Mouse (Mus musculus) heart, postnatal 25 days (tissue): ENCODE data around the gene Jak1. TPM values are rescaled to one million over a fixed set of nuclear protein-coding genes. Genes with fewer than 3 reads are reported as not detected.

Source experiments
- DNase-seq: peaks from one replicate; pipeline ENCODE4 v3.0.0; 2022; ENCODE audit warnings: low spot score
- intact Hi-C: fragments of 180-260 bp; cut with DNase I; formaldehyde crosslinking; loops from one replicate; pipeline ENCODE4 v1.15.1; 2025
- total RNA-seq, 2 experiments: library from RNA; stranded (reverse); gene quantifications; 2 replicates each; pipeline ENCODE4 v1.2.3; 2021

Gene Jak1
- total RNA-seq, 2 experiments from 2014 or later = 82.4 to 86.7 TPM

DNA sequence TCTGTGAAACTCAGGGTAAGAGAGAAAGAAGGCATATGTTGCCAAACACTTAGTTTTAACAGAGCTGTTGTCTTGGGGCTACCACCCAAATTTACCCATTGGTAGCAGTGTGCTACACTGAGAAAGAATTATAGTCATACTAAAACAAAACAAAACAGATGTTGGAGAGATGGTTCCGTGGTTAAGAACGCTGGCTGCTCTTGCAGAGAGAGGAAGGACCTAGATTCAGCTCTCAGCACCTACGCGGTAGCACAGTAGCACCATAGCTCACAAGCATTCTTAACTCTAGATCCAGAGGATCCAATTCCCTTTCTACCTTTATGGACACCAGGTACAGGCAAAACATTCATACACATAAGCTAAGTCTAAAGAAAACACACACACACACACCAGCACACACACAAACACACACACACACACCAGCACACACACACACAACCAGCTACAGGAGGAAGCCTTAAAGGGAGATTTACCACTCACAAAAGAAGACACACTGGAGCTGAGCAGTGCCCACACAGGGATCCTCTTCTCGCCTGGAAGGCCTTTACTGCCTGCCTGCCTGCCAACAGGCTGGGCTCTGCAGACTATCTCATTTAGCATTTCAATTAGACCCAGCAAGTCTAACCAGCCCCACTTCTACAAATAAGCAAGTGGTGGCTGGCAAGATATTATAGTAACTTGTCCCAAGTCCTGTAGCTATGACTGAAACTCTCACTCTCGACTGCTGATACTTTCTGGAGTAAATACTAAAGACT, 20.6 kb downstream of the Jak1 start:
- no peak for DNase-seq
- intact Hi-C loops = no loop called here

DNA sequence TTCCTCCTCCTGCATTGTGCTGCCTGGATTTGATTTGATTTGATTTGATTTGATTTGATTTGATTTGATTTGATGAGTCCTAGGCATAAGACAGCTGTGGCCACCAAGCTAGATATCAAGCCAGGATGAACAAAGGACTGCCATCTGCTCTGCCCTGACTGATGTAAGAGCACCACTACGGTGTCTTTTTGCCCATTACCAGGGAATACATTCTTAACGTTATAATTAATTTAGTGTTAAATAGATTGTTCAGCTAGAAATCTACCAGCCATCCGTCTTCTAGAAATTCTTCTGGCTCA, 24.3 kb downstream of the Jak1 start:
- DNase-seq = no peak
- intact Hi-C loops = no loop called here

DNA sequence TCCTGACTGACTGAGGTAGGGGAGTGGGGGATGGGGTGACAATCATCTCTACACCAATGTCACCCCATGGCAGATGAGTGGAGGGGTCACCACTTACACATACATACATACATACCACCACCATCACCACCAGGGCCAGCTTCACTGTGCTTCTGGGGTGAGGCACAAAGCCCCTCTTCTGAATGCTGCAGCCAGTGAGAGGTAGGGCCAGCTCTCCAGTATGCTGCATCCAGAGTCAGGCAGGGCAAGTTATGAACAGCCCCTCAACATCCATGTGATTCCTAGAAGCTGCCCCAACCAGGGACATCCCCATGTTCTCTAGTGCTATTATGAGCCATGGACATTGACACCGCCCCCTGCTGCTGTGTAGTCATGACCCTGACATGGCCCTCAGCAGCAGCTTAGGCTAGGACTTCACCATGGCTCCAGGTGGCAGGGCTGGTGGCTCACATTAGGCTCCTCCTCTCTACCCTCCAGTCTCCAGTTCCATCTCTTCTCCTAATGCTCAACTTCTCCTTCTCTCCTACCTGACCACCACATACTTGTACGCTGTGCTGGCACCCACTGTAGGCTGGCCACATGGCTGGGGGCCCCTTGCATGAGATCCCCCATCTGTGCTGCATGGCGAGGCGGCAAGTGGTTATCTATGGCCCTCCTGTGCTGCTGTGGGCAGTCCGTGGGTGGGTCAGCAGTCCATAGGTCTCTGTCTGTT, 24.8 kb downstream of the Jak1 start:
- intact Hi-C loops = no loop called here
- no peak for DNase-seq

DNA sequence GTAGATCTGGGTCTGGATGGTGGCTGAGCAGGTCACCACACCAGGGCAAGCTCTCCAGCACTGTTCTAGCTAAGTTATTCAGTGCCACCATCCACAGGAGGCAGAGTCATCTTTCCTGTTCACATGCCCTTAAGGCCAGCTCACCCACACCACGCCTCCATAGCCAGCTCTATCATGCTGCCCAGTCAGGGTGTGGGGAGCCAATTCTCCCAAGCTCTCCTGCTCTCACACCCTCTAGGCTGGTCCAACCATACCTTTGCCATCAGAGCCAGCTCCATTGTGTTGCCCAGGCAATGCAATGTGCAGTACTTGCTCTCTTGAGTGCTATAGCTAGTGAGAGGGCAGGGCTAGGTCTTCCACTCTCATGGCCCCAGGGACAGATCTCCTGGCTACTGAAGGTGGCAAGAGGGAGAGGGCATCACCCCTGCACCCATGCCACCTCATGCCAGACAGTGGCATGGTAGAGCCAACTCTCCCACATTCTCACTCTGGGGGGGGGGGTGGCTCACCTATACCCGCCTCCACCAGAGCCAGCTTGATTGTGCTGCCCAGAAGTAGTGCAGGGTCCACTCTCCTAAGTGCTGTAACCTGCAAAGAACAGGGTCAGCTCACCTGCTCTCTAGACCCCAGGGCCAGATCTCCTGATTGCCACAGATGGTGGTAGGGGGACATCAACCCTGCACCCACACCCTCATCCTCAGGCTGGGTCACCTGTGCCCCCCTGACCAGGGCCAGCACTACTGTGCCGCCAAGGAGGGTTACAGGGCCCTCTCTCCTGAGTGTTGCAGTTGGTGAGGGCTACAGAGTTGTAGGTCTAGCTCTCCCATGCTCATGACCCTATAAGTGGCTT, 25.5 kb downstream of the Jak1 start:
- intact Hi-C loops = no loop called here
- DNase-seq = no peak

DNA sequence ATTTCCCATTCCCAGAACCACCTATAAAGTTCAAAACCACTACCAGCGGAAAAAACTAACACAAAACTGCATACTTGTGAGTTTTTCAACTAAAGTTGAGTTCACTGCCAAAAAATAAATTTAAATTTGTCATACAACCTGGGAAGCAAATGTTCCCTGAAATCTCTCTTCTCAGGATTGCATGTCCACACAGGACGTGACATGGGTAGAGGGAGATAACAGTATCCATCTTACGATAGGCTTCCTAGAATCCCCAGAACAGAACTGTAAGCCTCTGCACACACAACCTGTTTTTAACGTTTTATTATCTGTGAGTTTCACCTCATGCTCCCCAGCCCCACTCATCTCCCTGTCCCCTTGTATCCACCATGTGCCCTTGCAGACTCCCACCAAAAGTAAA, 26.5 kb downstream of the Jak1 start:
- no peak for DNase-seq
- intact Hi-C loops = no loop called here

DNA sequence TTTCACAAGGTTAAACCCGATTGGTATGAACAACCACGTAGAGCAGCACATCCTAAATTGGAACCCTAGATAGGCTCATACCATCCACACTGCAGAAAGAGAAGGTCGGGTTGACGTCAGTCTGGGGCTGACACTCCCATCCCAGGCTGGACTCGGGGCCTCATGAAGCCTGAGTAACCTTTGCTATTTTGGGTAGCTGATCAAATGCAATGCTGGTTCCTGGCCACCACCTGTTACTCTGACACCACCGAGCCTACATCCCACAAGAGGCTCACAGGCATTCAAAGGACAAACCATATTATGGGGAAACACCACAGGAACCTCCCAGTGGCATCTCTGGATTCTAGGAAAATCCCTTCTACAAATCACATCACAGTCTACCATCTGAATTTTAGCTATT, 28.3 kb downstream of the Jak1 start:
- intact Hi-C loops = no loop called here
- DNase-seq = no peak

DNA sequence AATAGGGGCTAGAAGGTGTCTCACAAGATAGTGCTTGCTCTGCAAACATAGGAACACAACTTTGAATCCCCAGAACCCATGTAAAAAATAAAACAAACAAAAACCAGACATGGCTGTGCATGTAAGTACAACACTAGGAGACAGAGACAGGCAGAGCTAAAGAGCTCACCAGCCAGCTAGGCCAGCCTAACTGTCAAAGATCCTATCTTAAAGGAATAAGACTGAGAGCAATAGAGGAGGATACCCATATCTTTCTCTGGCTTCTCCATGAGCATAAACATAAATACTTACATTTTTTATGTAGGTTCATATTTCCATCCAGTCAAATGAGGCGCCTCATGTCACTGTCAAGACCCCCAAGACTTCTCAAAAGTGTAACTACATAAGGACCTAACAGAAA, 29.1 kb downstream of the Jak1 start:
- intact Hi-C loops = loop anchor here (2.0 kb wide), 1 partner anchor 57 kb away; no protein-coding TSS in a partner anchor
- no peak for DNase-seq

DNA sequence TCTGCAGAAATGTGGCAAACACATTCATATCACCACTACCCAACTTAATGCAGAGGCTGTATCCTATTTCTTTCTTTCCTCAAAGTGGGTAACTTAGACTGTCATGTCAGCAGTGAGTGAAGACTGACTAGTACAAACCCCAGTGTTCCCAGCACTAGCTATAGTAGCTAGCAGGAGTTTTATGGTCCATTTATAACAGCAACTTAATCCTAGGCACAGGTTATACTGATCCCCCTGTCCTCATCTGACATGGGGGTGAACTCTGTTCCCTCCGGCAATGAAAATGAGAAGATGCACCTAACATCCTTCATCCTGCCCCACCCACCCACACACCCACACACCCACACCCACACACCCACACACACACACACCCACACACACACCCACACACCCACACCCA, 30.3 kb downstream of the Jak1 start:
- intact Hi-C loops = loop anchor here (2.0 kb wide), 1 partner anchor 56 kb away; no protein-coding TSS in a partner anchor
- no peak for DNase-seq

DNA sequence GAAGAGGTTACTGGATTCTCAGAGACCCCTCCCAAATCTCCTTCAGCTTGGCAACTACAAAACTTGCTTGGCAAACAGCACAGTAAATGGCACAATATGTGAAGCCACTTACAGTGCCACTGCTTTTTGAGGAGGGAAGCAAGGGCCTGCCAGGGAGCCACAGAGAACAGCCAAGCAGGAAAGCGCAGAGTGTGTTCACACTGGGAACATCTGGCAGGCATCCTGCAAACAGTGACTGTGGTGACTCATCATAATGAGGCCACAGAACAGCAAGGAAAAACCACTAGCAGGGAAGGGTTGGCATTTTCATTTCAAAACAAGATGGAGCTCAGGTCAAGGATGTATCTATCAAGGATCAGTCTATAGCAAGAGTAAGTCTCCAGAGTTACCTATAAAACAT, 30.8 kb downstream of the Jak1 start:
- intact Hi-C loops = loop anchor here (2.0 kb wide), 1 partner anchor 56 kb away; no protein-coding TSS in a partner anchor
- peak; percentile 64 for DNase-seq

DNA sequence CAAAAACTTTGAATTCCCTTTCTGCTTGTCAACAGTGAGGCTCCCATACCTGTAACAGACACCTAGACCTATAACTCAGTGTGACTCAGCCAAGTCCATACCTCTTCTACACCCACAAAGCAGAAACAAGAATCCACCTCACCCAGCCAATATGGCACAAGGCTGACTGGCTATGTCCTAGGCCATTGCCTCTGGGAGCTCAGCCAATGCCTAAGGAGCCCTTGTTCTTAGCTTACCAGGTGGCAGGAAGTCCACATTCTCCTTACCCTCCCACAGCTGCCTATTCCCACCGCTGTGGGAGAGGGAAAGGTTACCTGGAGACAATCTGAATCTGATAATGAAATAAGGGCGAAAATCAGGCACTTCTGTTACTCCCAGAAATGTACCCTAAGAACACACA, 34.5 kb downstream of the Jak1 start:
- DNase-seq = no peak
- intact Hi-C loops = no loop called here

DNA sequence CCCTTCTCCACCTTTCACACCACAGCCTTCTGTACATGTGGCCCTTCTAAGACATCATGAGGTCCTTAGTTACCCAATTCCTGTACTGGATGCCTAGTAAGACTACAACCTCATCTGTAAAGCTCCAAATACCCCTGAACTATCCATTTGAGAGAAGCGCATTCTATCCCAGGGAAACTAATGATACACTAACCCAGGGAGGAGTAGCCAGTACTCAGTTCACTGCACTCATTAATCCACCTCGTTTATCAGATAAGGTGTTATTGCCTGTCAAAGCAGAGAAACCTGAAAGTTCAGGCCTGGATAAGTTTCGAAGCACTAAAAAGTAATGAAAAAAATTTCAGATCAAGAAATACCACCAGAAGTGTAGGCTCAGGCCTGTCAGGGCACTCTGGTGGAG, 37.7 kb downstream of the Jak1 start:
- intact Hi-C loops = no loop called here
- no peak for DNase-seq

DNA sequence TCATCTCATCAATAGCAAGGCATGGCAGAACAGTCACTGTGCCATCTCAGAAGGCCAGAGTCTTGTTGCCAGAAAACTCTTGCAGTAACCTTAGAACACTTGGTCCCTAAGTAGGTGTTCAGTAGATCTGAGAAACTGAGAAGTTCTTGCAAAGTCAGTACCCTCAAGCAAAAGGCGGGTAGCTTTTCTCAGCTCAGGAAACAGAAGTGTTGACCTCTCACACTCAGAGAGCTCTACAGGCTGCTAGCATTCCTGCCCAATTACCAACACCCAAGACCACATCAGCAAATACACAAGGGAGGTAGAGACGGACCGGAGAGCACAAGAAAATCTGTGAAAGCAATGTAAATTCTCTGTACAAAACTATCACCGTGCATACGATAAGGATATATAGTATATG, 39.1 kb downstream of the Jak1 start:
- DNase-seq = no peak
- intact Hi-C loops = no loop called here

DNA sequence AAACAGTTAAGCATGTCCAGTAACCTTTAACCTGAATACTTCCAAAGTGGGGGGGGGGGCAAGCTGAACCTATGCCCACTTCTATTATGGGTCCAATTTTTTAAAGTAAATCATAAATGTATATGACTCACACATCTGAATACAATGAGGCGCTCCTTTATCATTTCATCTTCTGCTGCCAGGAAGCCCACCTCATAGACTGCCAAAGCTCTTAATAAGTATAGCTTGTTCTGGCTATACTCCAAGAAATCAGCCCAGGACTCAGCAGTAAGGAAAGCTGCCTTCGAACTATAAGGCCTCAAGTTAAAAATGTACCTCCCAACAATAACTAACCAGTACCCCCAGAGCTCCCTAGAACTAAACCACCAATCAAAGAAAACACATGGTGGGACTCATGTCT, 44.1 kb downstream of the Jak1 start:
- intact Hi-C loops = loop anchor here (5.0 kb wide), 1 partner anchor 41 kb away; no protein-coding TSS in a partner anchor
- no peak for DNase-seq

DNA sequence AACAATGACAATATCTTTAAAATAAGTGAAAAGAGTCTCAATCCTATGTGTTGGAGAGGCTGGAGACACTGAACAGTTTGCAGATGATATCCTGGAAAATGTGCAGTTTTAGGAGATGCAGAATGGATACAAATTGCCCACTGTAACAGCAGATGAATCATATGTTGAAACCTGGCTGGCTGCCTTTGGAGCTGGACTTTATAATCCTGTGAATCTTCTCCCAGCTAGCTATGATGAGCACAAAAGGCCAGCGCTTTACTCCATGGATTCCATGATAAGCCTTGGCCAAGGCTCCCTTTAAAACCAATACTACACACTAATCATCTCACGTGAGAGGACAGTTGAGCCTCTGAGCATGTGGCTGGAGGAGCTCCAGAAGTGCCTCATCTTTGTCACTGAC, 45.2 kb downstream of the Jak1 start:
- intact Hi-C loops = loop anchor here (5.0 kb wide), 1 partner anchor 42 kb away; no protein-coding TSS in a partner anchor
- no peak for DNase-seq

DNA sequence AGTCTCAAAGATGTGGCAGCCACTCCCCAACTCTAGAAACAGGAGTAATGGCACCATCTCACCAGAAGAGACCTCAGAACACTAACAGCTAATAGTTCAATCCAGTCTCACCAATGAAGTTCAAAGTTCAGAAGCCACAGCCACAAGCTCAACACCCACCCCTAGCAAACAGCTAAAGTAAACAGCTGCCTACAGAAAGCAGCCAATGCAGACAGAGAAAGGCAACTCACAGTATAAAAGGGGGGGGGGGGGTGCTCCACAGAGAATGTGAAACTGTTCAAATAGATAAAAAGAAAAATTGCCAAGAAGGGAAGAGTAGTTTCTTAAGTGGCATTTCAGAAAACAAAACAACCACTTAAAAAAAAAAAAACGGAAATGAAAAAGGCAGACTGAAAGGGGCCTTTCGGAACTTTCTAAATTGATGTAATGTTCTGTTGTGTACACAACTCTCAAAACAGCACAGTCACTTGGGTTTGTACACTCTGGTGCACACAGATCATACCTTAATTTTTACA, 48.0 kb downstream of the Jak1 start:
- intact Hi-C loops = no loop called here

DNA sequence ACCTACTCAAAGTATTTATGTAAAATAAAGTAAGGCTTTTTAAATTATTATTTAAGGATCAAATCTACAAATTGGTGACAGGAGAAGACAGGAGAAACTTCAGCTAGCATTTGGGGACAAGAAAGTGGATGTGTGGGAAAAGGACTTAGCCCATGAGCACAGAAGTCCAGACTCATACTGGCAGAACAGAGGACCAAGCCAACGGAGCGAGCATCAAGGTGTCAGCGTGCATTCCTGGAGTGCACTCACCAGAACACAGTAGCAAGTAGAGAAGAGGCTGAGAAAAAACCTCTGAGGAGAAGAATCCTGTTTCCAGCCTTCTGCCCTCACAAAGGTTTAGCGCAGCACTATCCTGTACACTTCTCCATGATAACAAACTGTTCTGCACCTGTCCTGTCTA, 48.8 kb downstream of the Jak1 start:
- no peak for DNase-seq
- intact Hi-C loops = no loop called here

More for the DNA sequence above, 48.0 kb downstream of the Jak1 start:
- DNase-seq = no peak

DNA sequence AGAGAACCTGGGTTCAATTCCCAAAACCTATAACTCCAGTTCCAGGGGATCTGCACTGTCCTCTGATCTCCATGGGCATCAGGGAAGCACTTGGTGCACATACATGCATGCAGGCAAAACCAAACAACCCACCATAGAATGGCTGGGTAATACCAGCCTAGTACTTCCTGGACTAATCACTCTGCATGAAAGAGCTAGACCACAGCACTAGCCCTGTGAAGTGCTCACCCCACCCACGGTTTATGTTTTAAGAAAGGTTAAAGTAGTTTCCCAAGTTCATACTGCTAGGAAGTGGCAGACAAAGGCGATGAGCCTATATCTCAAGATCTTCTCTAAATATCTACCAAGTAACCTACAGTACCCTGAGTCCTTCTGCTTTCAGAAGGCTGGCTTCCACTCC, 51.6 kb downstream of the Jak1 start:
- intact Hi-C loops = no loop called here
- no peak for DNase-seq

DNA sequence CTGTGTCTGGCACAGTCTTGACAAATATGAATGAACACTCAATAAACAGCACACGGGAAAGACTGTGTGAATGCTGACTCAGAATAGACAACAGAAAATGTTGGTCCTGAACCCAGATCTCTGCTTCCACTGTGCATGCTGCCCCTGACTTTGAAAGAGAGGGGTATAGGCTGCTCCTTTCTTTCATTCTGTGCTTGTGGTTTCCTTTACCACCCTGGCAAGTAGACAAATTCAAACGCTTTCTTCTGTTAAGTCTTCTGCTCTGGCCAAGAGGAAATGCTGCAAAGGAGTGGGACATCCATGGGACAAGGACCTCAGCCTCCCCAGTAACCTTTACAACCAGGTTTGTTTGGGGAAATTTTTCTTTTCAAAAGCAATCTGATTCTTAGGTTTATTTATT, 57.6 kb downstream of the Jak1 start:
- intact Hi-C loops = no loop called here
- no peak for DNase-seq

DNA sequence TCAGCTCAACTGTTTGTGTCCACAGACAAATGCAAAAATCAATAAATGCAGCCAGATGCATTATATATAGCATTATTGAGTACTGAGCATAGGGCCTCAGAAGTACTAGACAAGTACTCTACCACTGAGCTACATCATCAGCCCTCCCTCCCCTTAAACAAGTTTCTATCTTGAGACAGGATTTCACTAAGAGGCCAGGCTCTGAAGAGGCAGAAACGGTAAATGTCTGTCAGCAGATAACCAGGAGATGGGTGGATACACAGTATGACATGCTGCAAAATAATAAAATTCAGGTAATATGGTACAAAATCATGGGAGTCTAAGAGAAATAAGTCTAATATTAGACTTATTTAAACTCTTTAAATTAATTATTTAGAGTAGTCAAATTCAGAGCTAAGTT, 61.6 kb downstream of the Jak1 start:
- intact Hi-C loops = no loop called here
- DNase-seq = no peak

DNA sequence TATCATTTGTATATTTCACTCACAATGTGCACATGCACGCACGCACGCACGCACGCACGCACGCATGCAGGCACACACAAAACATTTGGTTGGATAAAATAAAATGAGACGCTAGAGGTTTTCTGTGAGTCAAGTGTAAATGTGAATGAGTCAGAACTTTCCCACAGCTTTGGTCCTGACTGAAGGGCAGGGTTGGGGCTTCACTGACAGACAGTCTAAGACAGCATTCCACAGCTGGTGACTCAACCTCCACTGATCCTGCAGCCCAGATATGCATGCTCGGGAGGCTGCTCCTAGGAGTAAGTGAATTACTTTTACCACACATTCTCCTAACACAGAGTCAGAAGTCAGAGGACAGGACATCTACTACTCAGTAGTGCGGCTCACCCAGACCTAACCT, 62.5 kb downstream of the Jak1 start:
- intact Hi-C loops = no loop called here
- no peak for DNase-seq
